Mouse (Mus musculus): ENCODE results near the gene Olfr26. TPM values are rescaled to one million over a fixed set of nuclear protein-coding genes. Genes with fewer than 3 reads are reported as not detected.
"Not testable (repeated sequence)": the region's sequence is repeated elsewhere in the genome, so short reads cannot be mapped to it uniquely, and the experiment has no call there.

Olfr26 gene
- polyA plus RNA-seq (2014; fragmentation: Nextera tagmentation; extraction: Ambion mirVana), result not detected in 2 replicates

- no peak within 1 kb of the TSS for H3K4me3 ChIP-seq (ENCODE audit: low read depth, low read length)
- H3K27me3 ChIP-seq (replicated peaks; ENCODE audit: control insufficient read depth, insufficient read depth, low read length), result no peaks in the 10 kb centered on the region
These were observed at the start of gene Olfr26 for GRCm38 (mm10) chr9:38854760-38855159. Olfr26 (plus strand) TSS chr9:38855060.

GRCm38 (mm10) chr9:38805696-38806095 lies 49.2 kb upstream of the Olfr26 start:
- Histone ChIP-seq H3K27ac (ENCODE audit: low read depth, low read length) (no peak overlapping the region), H3K4me3 (ENCODE audit: low read depth, low read length) (no peak overlapping the region), H3K4me1 (ENCODE audit: control insufficient read depth, insufficient read depth, low read length) (no peaks in the 10 kb centered on the region), H3K4me2 (ENCODE audit: low read length) (no peak overlapping the region), H3K27me3 (replicated peaks; ENCODE audit: control insufficient read depth, insufficient read depth, low read length) (no peaks in the 10 kb centered on the region), H3K9me3 (replicated peaks; ENCODE audit: control insufficient read depth, low read length) (no peaks in the 10 kb centered on the region), H3K9ac (ENCODE audit: low read length) (no peak overlapping the region), H3K36me3 (ENCODE audit: control insufficient read depth, insufficient read depth, low read length) (no peaks in the 10 kb centered on the region)
- no peak for ATAC-seq
- peak; percentile 49 for DNase-seq (ENCODE audit: low spot score)

More at GRCm38 (mm10) chr9:38854760-38855159, at the start of gene Olfr26:
- Histone ChIP-seq H3K36me3 (ENCODE audit: control insufficient read depth, insufficient read depth, low read length) (no peaks in the 10 kb centered on the region), H3K9me3 (replicated peaks; ENCODE audit: control insufficient read depth, low read length) (no peaks in the 10 kb centered on the region), H3K9ac (ENCODE audit: low read length) (no peak within 1 kb of the TSS), H3K4me2 (ENCODE audit: low read length) (no peak within 1 kb of the TSS), H3K27ac (ENCODE audit: low read depth, low read length) (no peak within 1 kb of the TSS), H3K4me1 (ENCODE audit: control insufficient read depth, insufficient read depth, low read length) (no peaks in the 10 kb centered on the region)
- ATAC-seq (no peak), DNase-seq (ENCODE audit: low spot score) (no peak)

GRCm38 (mm10) chr9:38814314-38814713 lies 40.5 kb upstream of the Olfr26 start, which contains the start of gene Olfr922:
Olfr922 (plus strand) TSS chr9:38814614.
- Histone ChIP-seq H3K4me2 (ENCODE audit: low read length) (no peak within 1 kb of the TSS), H3K9ac (ENCODE audit: low read length) (no peak within 1 kb of the TSS)
- WGBS, result 72% methylated on average over 2 of the region's 2 CpGs

GRCm38 (mm10) chr9:38815458-38815986 lies 39.3 kb upstream of the Olfr26 start:
- no peaks in the 10 kb centered on the region for H3K9me3 ChIP-seq (replicated peaks; ENCODE audit: control insufficient read depth, low read length)
- no peak overlapping the region for H3K4me2 ChIP-seq (ENCODE audit: low read length)
- H3K27me3 ChIP-seq (replicated peaks; ENCODE audit: control insufficient read depth, insufficient read depth, low read length), result no peaks in the 10 kb centered on the region
- H3K36me3 ChIP-seq (ENCODE audit: control insufficient read depth, insufficient read depth, low read length), result no peaks in the 10 kb centered on the region
- no peak overlapping the region for H3K9ac ChIP-seq (ENCODE audit: low read length)
- ATAC-seq (no peak), DNase-seq (ENCODE audit: low spot score) (no peak)
- H3K27ac ChIP-seq (ENCODE audit: low read depth, low read length), result no peak overlapping the region
- no peak overlapping the region for H3K4me3 ChIP-seq (ENCODE audit: low read depth, low read length)
- 86% methylated on average over 1 of the region's 1 CpGs for WGBS
- H3K4me1 ChIP-seq (ENCODE audit: control insufficient read depth, insufficient read depth, low read length), result no peaks in the 10 kb centered on the region

More at GRCm38 (mm10) chr9:38814314-38814713, 40.5 kb upstream of the Olfr26 start, which contains the start of gene Olfr922:
- Histone ChIP-seq H3K4me1 (ENCODE audit: control insufficient read depth, insufficient read depth, low read length) (no peaks in the 10 kb centered on the region), H3K36me3 (ENCODE audit: control insufficient read depth, insufficient read depth, low read length) (no peaks in the 10 kb centered on the region), H3K9me3 (replicated peaks; ENCODE audit: control insufficient read depth, low read length) (no peaks in the 10 kb centered on the region), H3K27ac (ENCODE audit: low read depth, low read length) (no peak within 1 kb of the TSS), H3K27me3 (replicated peaks; ENCODE audit: control insufficient read depth, insufficient read depth, low read length) (no peaks in the 10 kb centered on the region), H3K4me3 (ENCODE audit: low read depth, low read length) (no peak within 1 kb of the TSS)
- ATAC-seq, result no peak
- DNase-seq (ENCODE audit: low spot score), result no peak

GRCm38 (mm10) chr9:38826245-38826644 lies 28.6 kb upstream of the Olfr26 start, which contains the start of gene Olfr923:
Olfr923 (plus strand) TSS chr9:38826545.
- no peaks in the 10 kb centered on the region for H3K9me3 ChIP-seq (replicated peaks; ENCODE audit: control insufficient read depth, low read length)
- H3K4me3 ChIP-seq (ENCODE audit: low read depth, low read length), result no peak within 1 kb of the TSS
- no peaks in the 10 kb centered on the region for H3K36me3 ChIP-seq (ENCODE audit: control insufficient read depth, insufficient read depth, low read length)
- no peak for ATAC-seq
- no peak within 1 kb of the TSS for H3K4me2 ChIP-seq (ENCODE audit: low read length)
- 91% methylated on average over 1 of the region's 1 CpGs for WGBS
- H3K9ac ChIP-seq (ENCODE audit: low read length), result no peak within 1 kb of the TSS
- H3K4me1 ChIP-seq (ENCODE audit: control insufficient read depth, insufficient read depth, low read length), result no peaks in the 10 kb centered on the region
- no peak for DNase-seq (ENCODE audit: low spot score)
- no peak within 1 kb of the TSS for H3K27ac ChIP-seq (ENCODE audit: low read depth, low read length)
- no peaks in the 10 kb centered on the region for H3K27me3 ChIP-seq (replicated peaks; ENCODE audit: control insufficient read depth, insufficient read depth, low read length)

GRCm38 (mm10) chr9:38833027-38833426 lies 21.8 kb upstream of the Olfr26 start:
- H3K4me2 ChIP-seq (ENCODE audit: low read length), result no peak overlapping the region
- H3K27me3 ChIP-seq (replicated peaks; ENCODE audit: control insufficient read depth, insufficient read depth, low read length), result no peaks in the 10 kb centered on the region
- H3K9ac ChIP-seq (ENCODE audit: low read length), result no peak overlapping the region
- H3K27ac ChIP-seq (ENCODE audit: low read depth, low read length), result no peak overlapping the region
- H3K9me3 ChIP-seq (replicated peaks; ENCODE audit: control insufficient read depth, low read length), result no peaks in the 10 kb centered on the region
- H3K36me3 ChIP-seq (ENCODE audit: control insufficient read depth, insufficient read depth, low read length), result no peaks in the 10 kb centered on the region
- DNase-seq (ENCODE audit: low spot score) (no peak), ATAC-seq (no peak)
- no peak overlapping the region for H3K4me3 ChIP-seq (ENCODE audit: low read depth, low read length)
- H3K4me1 ChIP-seq (ENCODE audit: control insufficient read depth, insufficient read depth, low read length), result no peaks in the 10 kb centered on the region
- WGBS, result 72% methylated on average over 2 of the region's 2 CpGs

- Histone ChIP-seq H3K4me1 (ENCODE audit: control insufficient read depth, insufficient read depth, low read length) (no peaks in the 10 kb centered on the region), H3K27me3 (replicated peaks; ENCODE audit: control insufficient read depth, insufficient read depth, low read length) (no peaks in the 10 kb centered on the region), H3K9me3 (replicated peaks; ENCODE audit: control insufficient read depth, low read length) (no peaks in the 10 kb centered on the region), H3K36me3 (ENCODE audit: control insufficient read depth, insufficient read depth, low read length) (no peaks in the 10 kb centered on the region), H3K27ac (ENCODE audit: low read depth, low read length) (no peak within 1 kb of the TSS), H3K4me3 (ENCODE audit: low read depth, low read length) (no peak within 1 kb of the TSS), H3K9ac (ENCODE audit: low read length) (no peak within 1 kb of the TSS), H3K4me2 (ENCODE audit: low read length) (no peak within 1 kb of the TSS)
- ATAC-seq (no peak), DNase-seq (ENCODE audit: low spot score) (no peak)
- 74% methylated on average over 1 of the region's 1 CpGs for WGBS
These were observed 10.7 kb upstream of the Olfr26 start, which contains the start of gene Olfr924 for GRCm38 (mm10) chr9:38844149-38844548. Olfr924 (plus strand) TSS chr9:38844449.

- not testable (repeated sequence) for H3K4me2 ChIP-seq (ENCODE audit: low read length); H3K27me3 ChIP-seq (replicated peaks; ENCODE audit: control insufficient read depth, insufficient read depth, low read length); DNase-seq (ENCODE audit: low spot score); H3K9me3 ChIP-seq (replicated peaks; ENCODE audit: control insufficient read depth, low read length); H3K27ac ChIP-seq (ENCODE audit: low read depth, low read length); H3K4me1 ChIP-seq (ENCODE audit: control insufficient read depth, insufficient read depth, low read length); ATAC-seq; H3K4me3 ChIP-seq (ENCODE audit: low read depth, low read length); H3K36me3 ChIP-seq (ENCODE audit: control insufficient read depth, insufficient read depth, low read length); H3K9ac ChIP-seq (ENCODE audit: low read length)
- WGBS, result 54% methylated on average over 2 of the region's 2 CpGs
These were observed 20.0 kb downstream of the Olfr26 start for GRCm38 (mm10) chr9:38874880-38875279.

GRCm38 (mm10) chr9:38876826-38877225 lies 22.0 kb downstream of the Olfr26 start, which contains the start of gene Olfr926:
Olfr926 (plus strand) TSS chr9:38877126.
- no peaks in the 10 kb centered on the region for H3K4me1 ChIP-seq (ENCODE audit: control insufficient read depth, insufficient read depth, low read length)
- H3K27me3 ChIP-seq (replicated peaks; ENCODE audit: control insufficient read depth, insufficient read depth, low read length), result no peaks in the 10 kb centered on the region
- no peak within 1 kb of the TSS for H3K4me3 ChIP-seq (ENCODE audit: low read depth, low read length)
- no peaks in the 10 kb centered on the region for H3K36me3 ChIP-seq (ENCODE audit: control insufficient read depth, insufficient read depth, low read length)
- ATAC-seq, result no peak
- no peak within 1 kb of the TSS for H3K4me2 ChIP-seq (ENCODE audit: low read length)
- WGBS, result 87% methylated on average over 2 of the region's 2 CpGs
- no peak within 1 kb of the TSS for H3K9ac ChIP-seq (ENCODE audit: low read length)
- DNase-seq (ENCODE audit: low spot score), result no peak
- no peak within 1 kb of the TSS for H3K27ac ChIP-seq (ENCODE audit: low read depth, low read length)
- H3K9me3 ChIP-seq (replicated peaks; ENCODE audit: control insufficient read depth, low read length), result no peaks in the 10 kb centered on the region

Data from forebrain, embryonic 14.5 days (tissue).